Mouse (Mus musculus) kidney, embryonic 14.5 days (tissue): ENCODE results near the gene Art4. TPM values are rescaled to one million over a fixed set of nuclear protein-coding genes. Genes with fewer than 3 reads are reported as not detected.
"Not testable (repeated sequence)": the region's sequence is repeated elsewhere in the genome, so short reads cannot be mapped to it uniquely, and the experiment has no call there.

Experiments used
- ATAC-seq: fragments of 200-750 bp; cut with Nextera tagmentation; 2 replicates; pipeline ENCODE4 v1.8.0; 2017; ENCODE audit warnings: moderate number of reproducible peaks, mild to moderate bottlenecking, moderate TSS enrichment, moderate library complexity; ENCODE audit not compliant: low FRiP score, low TSS enrichment
- H3K27ac ChIP-seq: fragments of 300-500 bp; sonication (generic); 2 replicates; pipeline ENCODE4 v1.5.1; 2014; ENCODE audit warnings: low read depth, mild to moderate bottlenecking, low read length, moderate library complexity, mixed read lengths
- H3K27me3 ChIP-seq: fragments of 300-500 bp; sonication (generic); 2 replicates; pipeline ENCODE4 v1.6.1; 2014; ENCODE audit warnings: mild to moderate bottlenecking, low read length; ENCODE audit not compliant: control insufficient read depth, insufficient read depth
- H3K36me3 ChIP-seq: fragments of 300-500 bp; sonication (generic); 2 replicates; pipeline ENCODE4 v1.6.1; 2014; ENCODE audit warnings: low read length, mixed read lengths; ENCODE audit not compliant: control insufficient read depth, insufficient read depth
- H3K4me1 ChIP-seq: fragments of 300-500 bp; sonication (generic); 2 replicates; pipeline ENCODE4 v1.6.1; 2014; ENCODE audit warnings: low read length, mixed read lengths; ENCODE audit not compliant: control insufficient read depth, insufficient read depth
- H3K4me2 ChIP-seq: fragments of 300-500 bp; sonication (generic); replicated peaks from 2 replicates; pipeline ENCODE4 v1.6.1; 2014; ENCODE audit warnings: low read depth, mild to moderate bottlenecking, low read length
- H3K4me3 ChIP-seq: fragments of 300-500 bp; sonication (generic); 2 replicates; pipeline ENCODE4 v1.5.1; 2014; ENCODE audit warnings: mild to moderate bottlenecking, low read length
- H3K9ac ChIP-seq: fragments of 300-500 bp; sonication (generic); 2 replicates; pipeline ENCODE4 v1.6.1; 2014; ENCODE audit warnings: low read depth, mild to moderate bottlenecking, low read length, moderate library complexity
- H3K9me3 ChIP-seq: fragments of 300-500 bp; sonication (generic); 2 replicates; pipeline ENCODE4 v1.6.1; 2016; ENCODE audit warnings: low read length; ENCODE audit not compliant: control insufficient read depth
- WGBS: fragments of 180-500 bp; shearing (Covaris S2); extraction: QIAGEN DNeasy Blood & Tissue Kit; methylation state at CpG from one replicate; pipeline ENCODE4 v1.1.7; 2014; 5-methylcytosine and 5-hydroxymethylcytosine counted together
- polyA plus RNA-seq: library from polyadenylated mRNA; unstranded; fragments of >200 nt; fragmentation: Nextera tagmentation; extraction: Ambion mirVana; gene quantifications from 2 replicates; pipeline ENCODE4 v1.2.1, GENCODE M21; 2014

The Art4 gene
- polyA plus RNA-seq, 1 experiment from 2014 or later, result 2.2 TPM

DNA sequence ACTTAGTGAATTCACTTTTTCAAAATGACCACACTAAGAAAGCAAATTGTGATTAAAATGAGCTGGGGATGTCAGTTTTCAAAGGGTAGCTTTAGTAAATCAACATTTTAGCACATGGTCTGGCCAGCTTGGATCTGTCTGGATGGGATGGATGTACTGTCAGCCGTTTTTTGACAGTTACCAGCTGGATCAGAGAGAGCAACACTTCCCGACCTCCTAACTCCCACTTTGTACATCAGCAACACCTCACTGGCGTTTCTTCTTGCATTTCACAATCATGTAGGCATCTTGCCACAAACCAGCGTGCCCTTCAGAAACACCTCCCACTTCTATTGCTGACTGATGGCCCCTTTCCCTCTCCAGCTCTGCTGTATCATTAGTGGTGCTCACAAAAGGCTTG lies 40.7 kb upstream of the Art4 start:
- Histone ChIP-seq H3K36me3 (no peaks in the 10 kb centered on the region), H3K4me2 (no peak overlapping the region), H3K9me3 (no peaks in the 10 kb centered on the region), H3K4me3 (no peak overlapping the region), H3K27ac (no peak overlapping the region; the same call in 1 of the 2 replicates), H3K4me1 (peaks cover 10% of the 10 kb centered on the region), H3K9ac (no peak overlapping the region), H3K27me3 (no peaks in the 10 kb centered on the region)
- ATAC-seq, result 0 out of 2 replicates have a peak, but pooled peaks have one; percentile 54
- WGBS, result 21% methylated on average over 4 of the region's 4 CpGs

DNA sequence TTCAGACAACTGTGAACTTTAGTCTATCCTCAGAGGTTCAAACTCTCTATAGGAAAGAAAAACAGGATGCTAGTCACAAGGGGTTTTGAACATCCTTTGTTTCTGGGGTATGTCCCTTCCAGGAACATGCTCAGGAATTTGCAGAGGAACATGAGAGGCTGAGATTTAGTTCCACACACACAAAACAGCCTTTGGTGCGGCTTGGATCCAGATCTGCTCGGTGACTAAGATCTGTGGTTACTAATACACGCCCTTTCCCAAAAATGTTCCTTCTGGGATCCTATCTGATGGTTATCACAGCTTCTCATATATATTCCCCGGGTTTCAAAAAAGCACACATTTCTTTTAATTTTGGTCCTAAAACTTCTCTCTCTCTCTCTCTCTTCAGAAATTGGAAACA lies 40.3 kb upstream of the Art4 start:
- H3K4me2 ChIP-seq, result no peak overlapping the region
- no peaks in the 10 kb centered on the region for H3K9me3 ChIP-seq
- H3K36me3 ChIP-seq, result no peaks in the 10 kb centered on the region
- peaks cover 10% of the 10 kb centered on the region for H3K4me1 ChIP-seq
- 55% methylated on average over 4 of the region's 4 CpGs for WGBS
- no peaks in the 10 kb centered on the region for H3K27me3 ChIP-seq
- no peak for ATAC-seq
- H3K27ac ChIP-seq, result peak overlapping the region; percentile 49; the same call in 1 of the 2 replicates
- no peak overlapping the region for H3K9ac ChIP-seq
- H3K4me3 ChIP-seq, result no peak overlapping the region

- WGBS, result 36% methylated on average over 15 of the region's 15 CpGs
- H3K4me2 ChIP-seq, result no peak overlapping the region
- H3K4me1 ChIP-seq, result peaks cover 10% of the 10 kb centered on the region
- peak overlapping the region; percentile 68 for H3K27ac ChIP-seq
- no peak overlapping the region for H3K4me3 ChIP-seq
- no peaks in the 10 kb centered on the region for H3K36me3 ChIP-seq
- no peaks in the 10 kb centered on the region for H3K27me3 ChIP-seq
- ATAC-seq, result peak; percentile 60
- H3K9me3 ChIP-seq, result no peaks in the 10 kb centered on the region
- H3K9ac ChIP-seq, result no peak overlapping the region
Measured at GRCm38 (mm10) chr6:136894532-136895339, 37.2 kb upstream of the Art4 start.

- Histone ChIP-seq H3K4me1 (peaks cover 5% of the 10 kb centered on the region; the same call in 1 of the 2 replicates), H3K36me3 (no peaks in the 10 kb centered on the region), H3K27me3 (no peaks in the 10 kb centered on the region), H3K4me3 (no peak overlapping the region), H3K9me3 (no peaks in the 10 kb centered on the region), H3K27ac (no peak overlapping the region), H3K9ac (no peak overlapping the region), H3K4me2 (no peak overlapping the region)
- 86% methylated on average over 2 of the region's 2 CpGs for WGBS
- ATAC-seq, result no peak
Measured at GRCm38 (mm10) chr6:136892002-136892401, 34.5 kb upstream of the Art4 start.

DNA sequence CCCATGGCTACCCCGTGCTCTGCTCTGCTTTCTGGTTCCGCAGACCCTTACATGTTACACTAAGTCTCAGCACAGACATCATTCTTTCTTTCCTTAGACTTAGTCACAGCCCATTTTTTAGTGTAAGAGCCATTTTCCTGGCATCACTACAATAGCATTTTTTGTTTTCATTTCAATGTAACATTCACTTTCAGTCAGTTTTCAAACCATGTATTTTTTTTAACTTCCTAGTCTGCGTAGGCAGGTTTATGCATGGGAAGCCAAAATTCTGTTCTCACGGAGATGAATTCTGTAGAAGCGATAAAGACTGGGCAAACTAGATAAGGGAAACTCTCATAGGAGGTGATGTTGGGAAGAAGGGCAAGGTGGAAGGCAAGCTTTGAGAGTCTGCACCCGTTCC lies 32.0 kb upstream of the Art4 start:
- Histone ChIP-seq H3K9ac (no peak overlapping the region), H3K36me3 (no peaks in the 10 kb centered on the region), H3K9me3 (no peaks in the 10 kb centered on the region), H3K4me3 (no peak overlapping the region), H3K4me1 (no peaks in the 10 kb centered on the region), H3K27me3 (no peaks in the 10 kb centered on the region), H3K4me2 (no peak overlapping the region), H3K27ac (no peak overlapping the region)
- no peak for ATAC-seq
- whole genome bisulfite sequencing, result 94% methylated on average over 6 of the region's 6 CpGs

GRCm38 (mm10) chr6:136889067-136889466 lies 31.5 kb upstream of the Art4 start:
- H3K27me3 ChIP-seq, result no peaks in the 10 kb centered on the region
- no peaks in the 10 kb centered on the region for H3K9me3 ChIP-seq
- H3K4me1 ChIP-seq, result no peaks in the 10 kb centered on the region
- H3K4me3 ChIP-seq, result no peak overlapping the region
- no peak for ATAC-seq
- WGBS, result 90% methylated on average over 6 of the region's 6 CpGs
- no peak overlapping the region for H3K9ac ChIP-seq
- no peak overlapping the region for H3K27ac ChIP-seq
- no peaks in the 10 kb centered on the region for H3K36me3 ChIP-seq
- no peak overlapping the region for H3K4me2 ChIP-seq

DNA sequence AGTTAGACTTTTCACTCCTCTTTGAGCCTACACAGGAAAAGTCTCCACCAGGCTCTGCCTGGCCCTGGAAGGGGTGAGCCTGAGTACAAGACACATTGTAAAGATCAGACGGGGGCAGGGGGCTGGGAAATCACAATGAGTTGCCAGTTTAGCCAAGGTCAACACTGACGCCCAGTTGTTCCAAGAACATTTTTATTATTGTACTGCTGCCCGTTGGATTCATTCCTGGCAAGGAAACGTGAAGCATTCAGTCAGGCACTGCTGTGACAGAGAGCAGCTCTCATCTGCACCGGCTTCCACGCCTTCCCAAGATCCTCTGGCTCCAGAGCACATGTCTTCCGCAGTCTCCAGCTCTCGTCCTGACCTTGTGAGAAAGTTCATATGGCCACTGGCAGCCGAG lies 30.3 kb upstream of the Art4 start:
- no peak overlapping the region for H3K4me2 ChIP-seq
- no peaks in the 10 kb centered on the region for H3K27me3 ChIP-seq
- WGBS, result 51% methylated on average over 9 of the region's 9 CpGs
- H3K4me3 ChIP-seq, result no peak overlapping the region
- no peak for ATAC-seq
- H3K4me1 ChIP-seq, result peaks cover 4% of the 10 kb centered on the region; the same call in 1 of the 2 replicates
- peak overlapping the region; percentile 39; the same call in 1 of the 2 replicates for H3K27ac ChIP-seq
- H3K9ac ChIP-seq, result no peak overlapping the region
- H3K36me3 ChIP-seq, result no peaks in the 10 kb centered on the region
- no peaks in the 10 kb centered on the region for H3K9me3 ChIP-seq

DNA sequence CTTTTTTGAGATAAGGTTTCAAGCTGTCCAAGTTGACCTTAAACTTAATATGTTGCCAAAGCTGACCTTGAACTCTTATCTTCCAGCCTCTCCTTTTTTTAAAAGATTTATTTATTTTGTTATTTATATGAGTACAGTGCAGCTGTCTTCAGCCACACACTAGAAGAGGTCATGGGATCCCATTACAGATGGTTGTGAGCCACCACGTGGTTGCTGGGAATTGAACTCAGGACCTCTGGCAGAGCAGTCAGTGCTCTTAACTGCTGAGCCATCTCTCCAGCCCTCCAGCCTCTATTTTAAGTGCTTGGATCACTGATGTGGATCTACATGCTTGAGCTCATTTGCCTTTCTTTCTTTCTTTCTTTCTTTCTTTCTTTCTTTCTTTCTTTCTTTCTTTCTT lies 27.2 kb upstream of the Art4 start:
- not testable (repeated sequence) for H3K27ac ChIP-seq, H3K9me3 ChIP-seq, H3K4me2 ChIP-seq, H3K36me3 ChIP-seq, H3K4me3 ChIP-seq, H3K4me1 ChIP-seq, H3K27me3 ChIP-seq, H3K9ac ChIP-seq, ATAC-seq
- WGBS, result 13% methylated on average over 1 of the region's 1 CpGs

DNA sequence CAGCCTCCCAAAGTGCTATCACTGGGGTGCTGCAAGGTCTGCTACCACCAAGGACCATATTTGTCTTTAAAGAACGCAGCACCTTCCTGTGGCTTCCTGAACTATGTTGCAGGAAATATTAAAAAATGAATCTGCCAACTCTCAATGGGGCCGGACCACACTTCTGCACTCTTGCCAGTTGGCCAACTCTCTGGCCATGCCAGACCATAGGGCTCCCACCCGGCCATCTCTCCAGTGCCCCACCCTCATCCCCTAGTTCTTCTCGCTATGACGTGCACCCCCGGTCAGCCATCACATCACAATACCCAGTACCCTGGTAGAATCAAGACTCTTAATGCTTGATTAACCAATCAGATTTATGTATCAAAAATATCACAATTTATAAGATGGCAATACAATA lies 26.4 kb upstream of the Art4 start:
- H3K9ac ChIP-seq, result no peak overlapping the region
- no peak overlapping the region for H3K4me3 ChIP-seq
- H3K27ac ChIP-seq, result no peak overlapping the region
- WGBS, result 93% methylated on average over 6 of the region's 6 CpGs
- no peaks in the 10 kb centered on the region for H3K36me3 ChIP-seq
- peaks cover 4% of the 10 kb centered on the region; the same call in 1 of the 2 replicates for H3K4me1 ChIP-seq
- no peaks in the 10 kb centered on the region; the same call in 1 of the 2 replicates for H3K9me3 ChIP-seq
- H3K4me2 ChIP-seq, result no peak overlapping the region
- no peaks in the 10 kb centered on the region for H3K27me3 ChIP-seq
- ATAC-seq, result 0 out of 2 replicates have a peak, but pooled peaks have one; percentile 40
